Mouse (Mus musculus) erythroid progenitor cell, adult 5-6 weeks (primary cell): ENCODE measurements around the gene Zfp119b. TPM values are rescaled to one million over a fixed set of nuclear protein-coding genes. Genes with fewer than 3 reads are reported as not detected.
"Not testable (repeated sequence)": the region's sequence is repeated elsewhere in the genome, so short reads cannot be mapped to it uniquely, and the experiment has no call there.

ENCODE experiments used
- ATAC-seq: replicated peaks from 2 replicates; pipeline ENCODE4 v1.8.0; 2016; ENCODE audit warnings: moderate number of reproducible peaks, mild to moderate bottlenecking, moderate TSS enrichment, inconsistent platforms; ENCODE audit not compliant: poor library complexity, low FRiP score, severe bottlenecking
- total RNA-seq, 2 experiments: library from RNA; stranded (forward) in 1 of 2; stranded (reverse) in 1 of 2; fragments of 150-400 nt in 1 of 2; fragments of 186-747, 209-891 nt in 1 of 2; gene quantifications; 2 replicates each; pipeline versions ENCODE4 v1.2.3 to v1.2.4; 2015 to 2017; ENCODE audit warnings: low replicate concordance in 2 of 2

Gene Zfp119b
- total RNA-seq, 2 experiments from 2014 or later: 6.4 TPM; not detected in 1

- no peak for ATAC-seq
Measured at GRCm38 (mm10) chr17:55958584-55958886, 9.2 kb upstream of the Zfp119b start.

- ATAC-seq: no peak
Measured at GRCm38 (mm10) chr17:55957726-55958583, 8.7 kb upstream of the Zfp119b start.

- ATAC-seq: 0 out of 2 replicates have a peak, but pooled peaks have one; percentile 38
Measured at GRCm38 (mm10) chr17:55957168-55957567, 7.9 kb upstream of the Zfp119b start.

- ATAC-seq: no peak
Measured at GRCm38 (mm10) chr17:55956591-55956990, 7.3 kb upstream of the Zfp119b start.

- no peak for ATAC-seq
Measured at GRCm38 (mm10) chr17:55956129-55956528, 6.8 kb upstream of the Zfp119b start.

GRCm38 (mm10) chr17:55954229-55954628 is 4.9 kb upstream of the Zfp119b start:
- ATAC-seq: no peak

- ATAC-seq: no peak
Measured at GRCm38 (mm10) chr17:55953751-55954150, 4.5 kb upstream of the Zfp119b start.

- no peak for ATAC-seq
Measured at GRCm38 (mm10) chr17:55952447-55953027, 3.2 kb upstream of the Zfp119b start, which contains the start of gene Ebi3. TSS of gene Ebi3 (plus strand) at chr17:55952640.

- ATAC-seq: no peak
Measured at GRCm38 (mm10) chr17:55952041-55952440, 2.7 kb upstream of the Zfp119b start.

- no peak for ATAC-seq
Measured at GRCm38 (mm10) chr17:55950601-55951000, 1.3 kb upstream of the Zfp119b start.

- ATAC-seq: no peak
Measured at GRCm38 (mm10) chr17:55948647-55949046, 653 bp downstream of the Zfp119b start.

- no peak for ATAC-seq
Measured at GRCm38 (mm10) chr17:55945696-55946095, 3.6 kb downstream of the Zfp119b start.

GRCm38 (mm10) chr17:55944866-55945682 is 4.2 kb downstream of the Zfp119b start:
- ATAC-seq: peak; percentile 93

GRCm38 (mm10) chr17:55944387-55944865 is 4.9 kb downstream of the Zfp119b start:
- not testable (repeated sequence) for ATAC-seq

GRCm38 (mm10) chr17:55933191-55933590 is 16.1 kb downstream of the Zfp119b start:
- no peak for ATAC-seq

GRCm38 (mm10) chr17:55932635-55933034 is 16.7 kb downstream of the Zfp119b start:
- peak; percentile 35 for ATAC-seq

GRCm38 (mm10) chr17:55931553-55932502 is 17.5 kb downstream of the Zfp119b start:
- ATAC-seq: peak; percentile 89

GRCm38 (mm10) chr17:55906669-55907068 is 42.6 kb downstream of the Zfp119b start:
- ATAC-seq: no peak

GRCm38 (mm10) chr17:55904131-55904530 is 45.2 kb downstream of the Zfp119b start:
- no peak for ATAC-seq
